Mouse (Mus musculus) thymus, adult 2 months (tissue): ENCODE measurements around the gene Ophn1. TPM values are rescaled to one million over a fixed set of nuclear protein-coding genes. Genes with fewer than 3 reads are reported as not detected.

Source experiments
- DNase-seq: peaks from one replicate; pipeline ENCODE4 v3.0.0; 2021
- H3K27ac ChIP-seq: fragments of 200-500 bp; 2 replicates; pipeline ENCODE4 v1.5.1; 2012; ENCODE audit warnings: low read length, control low read depth; ENCODE audit not compliant: control insufficient read depth, insufficient read depth
- H3K27me3 ChIP-seq: fragments of 200-500 bp; 2 replicates; pipeline ENCODE4 v1.6.1; 2012; ENCODE audit warnings: mild to moderate bottlenecking, low read length, moderate library complexity, mixed read lengths; ENCODE audit not compliant: control insufficient read depth, insufficient read depth
- H3K36me3 ChIP-seq: fragments of 200-500 bp; 2 replicates; pipeline ENCODE4 v1.6.1; 2012; ENCODE audit warnings: mild to moderate bottlenecking, low read length, moderate library complexity; ENCODE audit not compliant: control insufficient read depth, insufficient read depth
- H3K4me1 ChIP-seq: fragments of 200-500 bp; replicated peaks from 2 replicates; pipeline ENCODE4 v1.6.1; 2012; ENCODE audit warnings: low read length; ENCODE audit not compliant: control insufficient read depth, insufficient read depth
- H3K4me3 ChIP-seq: fragments of 200-500 bp; 2 replicates; pipeline ENCODE4 v1.5.1; 2012; ENCODE audit warnings: mild to moderate bottlenecking, low read length, control low read depth, moderate library complexity; ENCODE audit not compliant: control insufficient read depth, insufficient read depth
- CTCF ChIP-seq: fragments of 200-500 bp; IDR thresholded peaks from 2 replicates; pipeline ENCODE4 v1.5.1; 2012; ENCODE audit warnings: mild to moderate bottlenecking, control low read depth, low read length, moderate library complexity, borderline replicate concordance; ENCODE audit not compliant: control insufficient read depth, poor library complexity, insufficient read depth; ENCODE audit errors: extremely low read depth
- POLR2A ChIP-seq: fragments of 200-500 bp; IDR thresholded peaks from 2 replicates; pipeline ENCODE4 v1.6.1; 2012; ENCODE audit warnings: mild to moderate bottlenecking, low read length, control low read depth, moderate library complexity; ENCODE audit not compliant: control insufficient read depth, poor library complexity, insufficient read depth; ENCODE audit errors: extremely low read depth
- WGBS: fragments of 180-500 bp; shearing (Covaris S2); methylation state at CpG from one replicate; pipeline ENCODE4 v1.1.7; 2018; 5-methylcytosine and 5-hydroxymethylcytosine counted together
- polyA plus RNA-seq: library from polyadenylated mRNA; depleted of rRNA; stranded (reverse); fragments of >200 nt; gene quantifications from 2 replicates; pipeline ENCODE4 v1.2.3, GENCODE M21; 2012

Gene Ophn1
- polyA plus RNA-seq, 1 experiment: 1.6 TPM

- Histone ChIP-seq H3K4me1 (no peaks in the 10 kb centered on the region), H3K4me3 (no peak overlapping the region), H3K36me3 (no peaks in the 10 kb centered on the region), H3K27me3 (no peaks in the 10 kb centered on the region), H3K27ac (no peak overlapping the region)
- DNase-seq: no peak
- TF ChIP-seq POLR2A: no peak
- no peak for TF ChIP-seq CTCF
These were observed 219.8 kb downstream of the Ophn1 start for GRCm38 (mm10) chrX:98670988-98671387.

- Histone ChIP-seq H3K27ac (no peak overlapping the region), H3K36me3 (no peaks in the 10 kb centered on the region), H3K27me3 (no peaks in the 10 kb centered on the region), H3K4me1 (no peaks in the 10 kb centered on the region), H3K4me3 (no peak overlapping the region)
- TF ChIP-seq POLR2A (no peak), CTCF (no peak)
- no peak for DNase-seq
These were observed 239.4 kb downstream of the Ophn1 start for GRCm38 (mm10) chrX:98651431-98651830.

- no peak for DNase-seq
- H3K4me3 ChIP-seq: no peak overlapping the region
- H3K27ac ChIP-seq: no peak overlapping the region
- no peak for TF ChIP-seq CTCF
- TF ChIP-seq POLR2A: no peak
- no peaks in the 10 kb centered on the region for H3K36me3 ChIP-seq
- no peaks in the 10 kb centered on the region for H3K27me3 ChIP-seq
- H3K4me1 ChIP-seq: no peaks in the 10 kb centered on the region
- WGBS: 97% methylated on average over 3 of the region's 3 CpGs
These were observed 262.0 kb downstream of the Ophn1 start for GRCm38 (mm10) chrX:98628666-98629404.

- 0% methylated on average over 2 of the region's 2 CpGs for WGBS
- DNase-seq: peak; percentile 1
These were observed 272.0 kb downstream of the Ophn1 start for GRCm38 (mm10) chrX:98618865-98619264.

GRCm38 (mm10) chrX:98617426-98617825 is 273.4 kb downstream of the Ophn1 start:
- Histone ChIP-seq H3K4me1 (no peaks in the 10 kb centered on the region), H3K27me3 (no peaks in the 10 kb centered on the region), H3K4me3 (no peak overlapping the region), H3K36me3 (no peaks in the 10 kb centered on the region), H3K27ac (no peak overlapping the region)
- 87% methylated on average over 4 of the region's 4 CpGs for WGBS
- TF ChIP-seq CTCF: no peak
- no peak for TF ChIP-seq POLR2A
- no peak for DNase-seq

More at GRCm38 (mm10) chrX:98618865-98619264, 272.0 kb downstream of the Ophn1 start:
- Histone ChIP-seq H3K4me3 (no peak overlapping the region), H3K27ac (no peak overlapping the region), H3K27me3 (no peaks in the 10 kb centered on the region), H3K36me3 (no peaks in the 10 kb centered on the region), H3K4me1 (no peaks in the 10 kb centered on the region)
- TF ChIP-seq POLR2A (no peak), CTCF (no peak)

GRCm38 (mm10) chrX:98574201-98574600 is 316.6 kb downstream of the Ophn1 start:
- Histone ChIP-seq H3K27me3 (no peaks in the 10 kb centered on the region), H3K36me3 (no peaks in the 10 kb centered on the region), H3K4me1 (no peaks in the 10 kb centered on the region), H3K27ac (no peak overlapping the region), H3K4me3 (no peak overlapping the region)
- no peak for DNase-seq
- TF ChIP-seq CTCF (no peak), POLR2A (no peak)

GRCm38 (mm10) chrX:98546458-98546857 is 344.4 kb downstream of the Ophn1 start:
- Histone ChIP-seq H3K4me3 (no peak overlapping the region), H3K27ac (no peak overlapping the region), H3K36me3 (no peaks in the 10 kb centered on the region), H3K4me1 (no peaks in the 10 kb centered on the region), H3K27me3 (no peaks in the 10 kb centered on the region)
- no peak for TF ChIP-seq CTCF
- TF ChIP-seq POLR2A: no peak
- DNase-seq: no peak
- 100% methylated on average over 1 of the region's 1 CpGs for WGBS
